Mouse (Mus musculus) ES-E14 (cell line): ENCODE data around the gene 1700009N14Rik.

Source experiments
- ZC3H11A ChIP-seq: IDR thresholded peaks from 2 replicates; pipeline ENCODE4 v1.6.1; 2012; ENCODE audit warnings: low read depth, mild to moderate bottlenecking, inconsistent platforms, low read length, borderline replicate concordance
- ZNF384 ChIP-seq: IDR thresholded peaks from 2 replicates; pipeline ENCODE4 v1.6.1; 2012; ENCODE audit warnings: low read depth, low read length, inconsistent platforms

DNA sequence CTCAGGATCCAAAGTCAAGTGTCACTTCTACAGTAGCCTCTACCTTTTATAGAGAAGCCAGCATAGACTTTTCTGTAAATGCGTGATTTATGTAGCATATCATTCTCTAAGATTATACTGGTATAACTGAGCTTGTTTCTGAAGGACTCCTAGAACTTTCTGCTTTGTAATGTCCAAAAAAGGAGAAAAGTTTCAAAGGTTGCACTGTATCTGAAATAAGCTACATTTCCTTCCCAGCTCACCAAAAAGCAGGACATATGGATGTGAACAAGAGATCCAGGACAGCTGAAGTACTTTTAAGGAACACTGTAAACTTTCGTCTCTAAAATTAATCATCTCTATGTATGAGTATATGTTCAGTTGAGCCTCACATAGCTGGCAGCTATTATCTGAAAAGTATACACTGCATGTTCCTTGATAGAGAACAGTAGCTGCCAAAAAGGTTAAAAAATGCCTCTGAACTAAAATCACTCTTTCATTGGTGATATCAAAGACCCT is 12.2 kb upstream of the 1700009N14Rik start:
- TF ChIP-seq ZC3H11A, result no peak
- no peak for TF ChIP-seq ZNF384
